Mouse (Mus musculus) spleen, adult 2 months (tissue): Measurements from ENCODE around the gene Pttg1ip. TPM values are rescaled to one million over a fixed set of nuclear protein-coding genes. Genes with fewer than 3 reads are reported as not detected.

Experiments
- DNase-seq, 2 experiments: peaks; one replicate each; pipeline versions ENCODE4 v3.0.0 to v3.0.0-alpha.2; 2012 to 2021; ENCODE audit warnings: low spot score in 2 of 2, low read depth in 1 of 2
- H3K27ac ChIP-seq: fragments of 200-500 bp; 2 replicates; pipeline ENCODE4 v1.5.1; 2012; ENCODE audit warnings: low read length, inconsistent platforms; ENCODE audit not compliant: insufficient read depth
- H3K27me3 ChIP-seq: fragments of 200-500 bp; 2 replicates; pipeline ENCODE4 v1.6.1; 2012; ENCODE audit warnings: mild to moderate bottlenecking, moderate library complexity, low read length, inconsistent platforms; ENCODE audit not compliant: control insufficient read depth, insufficient read depth
- H3K36me3 ChIP-seq: fragments of 200-500 bp; 2 replicates; pipeline ENCODE4 v1.6.1; 2012; ENCODE audit warnings: mild to moderate bottlenecking, low read length, inconsistent platforms; ENCODE audit not compliant: control insufficient read depth, insufficient read depth
- H3K4me1 ChIP-seq: fragments of 200-500 bp; 2 replicates; pipeline ENCODE4 v1.6.1; 2011; ENCODE audit warnings: inconsistent platforms; ENCODE audit not compliant: control insufficient read depth, insufficient read depth, insufficient read length
- H3K4me3 ChIP-seq: fragments of 200-500 bp; 2 replicates; pipeline ENCODE4 v1.5.1; 2011; ENCODE audit warnings: mild to moderate bottlenecking, inconsistent platforms; ENCODE audit not compliant: insufficient read depth, insufficient read length; ENCODE audit errors: extremely low read depth
- CTCF ChIP-seq: fragments of 200-500 bp; IDR thresholded peaks from 2 replicates; pipeline ENCODE4 v1.5.1; 2011; ENCODE audit warnings: mild to moderate bottlenecking, inconsistent platforms; ENCODE audit not compliant: insufficient read depth, insufficient read length, insufficient replicate concordance; ENCODE audit errors: extremely low read depth
- POLR2A ChIP-seq: fragments of 200-500 bp; IDR thresholded peaks from 2 replicates; pipeline ENCODE4 v1.6.1; 2011; ENCODE audit warnings: low read depth, low read length, inconsistent platforms
- WGBS: fragments of 180-500 bp; shearing (Covaris S2); methylation state at CpG from one replicate; pipeline ENCODE4 v1.1.7; 2018; 5-methylcytosine and 5-hydroxymethylcytosine counted together
- polyA plus RNA-seq: library from polyadenylated mRNA; depleted of rRNA; stranded (reverse); fragments of >200 nt; gene quantifications from 2 replicates; pipeline ENCODE4 v1.2.3, GENCODE M21; 2012; rRNA removed

The Pttg1ip gene
- polyA plus RNA-seq, 1 experiment, result 65.3 TPM

- Histone ChIP-seq H3K27me3 (no peaks in the 10 kb centered on the region), H3K27ac (no peak overlapping the region), H3K36me3 (peaks cover 11% of the 10 kb centered on the region), H3K4me1 (peaks cover 9% of the 10 kb centered on the region; the same call in 1 of the 2 replicates), H3K4me3 (no peak overlapping the region)
- 96% methylated on average over 7 of the region's 7 CpGs for WGBS
- DNase-seq, result no peak
- TF ChIP-seq CTCF (no peak), POLR2A (no peak)
These were observed 54.9 kb downstream of the Pttg1ip start for GRCm38 (mm10) chr10:77636234-77636922.

GRCm38 (mm10) chr10:77638956-77639355 lies 57.4 kb downstream of the Pttg1ip start:
- peaks cover 27% of the 10 kb centered on the region for H3K36me3 ChIP-seq
- no peaks in the 10 kb centered on the region for H3K27me3 ChIP-seq
- H3K27ac ChIP-seq, result no peak overlapping the region
- no peak for TF ChIP-seq CTCF
- TF ChIP-seq POLR2A, result no peak
- H3K4me1 ChIP-seq, result peaks cover 7% of the 10 kb centered on the region; the same call in 1 of the 2 replicates
- WGBS, result 96% methylated on average over 6 of the region's 6 CpGs
- no peak for DNase-seq
- no peak overlapping the region for H3K4me3 ChIP-seq

GRCm38 (mm10) chr10:77643160-77643559 lies 61.6 kb downstream of the Pttg1ip start:
- DNase-seq, result no peak
- peaks cover 46% of the 10 kb centered on the region for H3K36me3 ChIP-seq
- WGBS, result 60% methylated on average over 7 of the region's 7 CpGs

GRCm38 (mm10) chr10:77645571-77645970 lies 64.1 kb downstream of the Pttg1ip start:
- no peaks in the 10 kb centered on the region for H3K27me3 ChIP-seq
- WGBS, result 71% methylated on average over 5 of the region's 5 CpGs
- TF ChIP-seq POLR2A, result no peak
- no peak for TF ChIP-seq CTCF
- no peak overlapping the region for H3K27ac ChIP-seq
- DNase-seq, result no peak
- peaks cover 41% of the 10 kb centered on the region for H3K36me3 ChIP-seq
- H3K4me1 ChIP-seq, result no peaks in the 10 kb centered on the region
- H3K4me3 ChIP-seq, result no peak overlapping the region

More at GRCm38 (mm10) chr10:77643160-77643559, 61.6 kb downstream of the Pttg1ip start:
- H3K27me3 ChIP-seq, result no peaks in the 10 kb centered on the region
- no peaks in the 10 kb centered on the region for H3K4me1 ChIP-seq
- no peak for TF ChIP-seq CTCF
- no peak for TF ChIP-seq POLR2A
- no peak overlapping the region for H3K27ac ChIP-seq
- no peak overlapping the region for H3K4me3 ChIP-seq

- Histone ChIP-seq H3K27ac (no peak overlapping the region), H3K36me3 (peaks cover 33% of the 10 kb centered on the region), H3K4me1 (no peaks in the 10 kb centered on the region), H3K4me3 (no peak overlapping the region), H3K27me3 (no peaks in the 10 kb centered on the region)
- 42% methylated on average over 1 of the region's 1 CpGs for WGBS
- DNase-seq, result no peak
- TF ChIP-seq POLR2A, result no peak
- TF ChIP-seq CTCF, result no peak
These were observed 65.9 kb downstream of the Pttg1ip start for GRCm38 (mm10) chr10:77647461-77647860.

GRCm38 (mm10) chr10:77647901-77648300 lies 66.4 kb downstream of the Pttg1ip start:
- 86% methylated on average over 8 of the region's 8 CpGs for WGBS
- Histone ChIP-seq H3K4me1 (no peaks in the 10 kb centered on the region), H3K4me3 (no peak overlapping the region), H3K36me3 (peaks cover 31% of the 10 kb centered on the region), H3K27ac (no peak overlapping the region), H3K27me3 (no peaks in the 10 kb centered on the region)
- TF ChIP-seq POLR2A (no peak), CTCF (no peak)
- DNase-seq, result no peak

Other genes with a start within 250 kb of the Pttg1ip start
- 2.2 and 2.7 TPM in 2 replicates for gene Adarb1, start 163.4 kb upstream of the Pttg1ip start, polyA plus RNA-seq
- gene Fam207a, start 65.9 kb upstream of the Pttg1ip start, polyA plus RNA-seq, result 21.1 and 25.6 TPM in 2 replicates
- 154 and 176 TPM in 2 replicates for gene Itgb2, start 51.5 kb upstream of the Pttg1ip start, polyA plus RNA-seq
- gene Sumo3, start 24.4 kb downstream of the Pttg1ip start, polyA plus RNA-seq, result 131 and 154 TPM in 2 replicates
- gene Gm49325, start 24.5 kb downstream of the Pttg1ip start, polyA plus RNA-seq, result not detected in 2 replicates
- 31.4 and 34.0 TPM in 2 replicates for gene Ube2g2, start 40.6 kb downstream of the Pttg1ip start, polyA plus RNA-seq
- gene Tspear, start 104.8 kb downstream of the Pttg1ip start, polyA plus RNA-seq, result 0.55 and 1.1 TPM in 2 replicates
- gene Gm19402, start 109.0 kb downstream of the Pttg1ip start, polyA plus RNA-seq, result not detected in 2 replicates
- not detected in 2 replicates for gene Gm9508, start 115.5 kb downstream of the Pttg1ip start, polyA plus RNA-seq
- not detected in 2 replicates for gene Gm10272, start 124.9 kb downstream of the Pttg1ip start, polyA plus RNA-seq
- gene Gm10024, start 129.7 kb downstream of the Pttg1ip start, polyA plus RNA-seq, result not detected in 2 replicates
- 0.39 TPM in 1 of 2 replicates, not detected in the other for gene Gm10142, start 134.1 kb downstream of the Pttg1ip start, polyA plus RNA-seq
- gene Krtap12-1, start 138.9 kb downstream of the Pttg1ip start, polyA plus RNA-seq, result not detected in 2 replicates
- gene Gm10100, start 144.8 kb downstream of the Pttg1ip start, polyA plus RNA-seq, result not detected in 2 replicates
- gene Gm18596, start 160.9 kb downstream of the Pttg1ip start, polyA plus RNA-seq, result not detected in 2 replicates
- gene Gm9736, start 169.6 kb downstream of the Pttg1ip start, polyA plus RNA-seq, result not detected in 2 replicates
- gene Gm3233, start 178.0 kb downstream of the Pttg1ip start, polyA plus RNA-seq, result not detected in 2 replicates
- not detected in 2 replicates for gene Gm3238, start 189.6 kb downstream of the Pttg1ip start, polyA plus RNA-seq
- not detected in 2 replicates for gene Gm7138, start 195.2 kb downstream of the Pttg1ip start, polyA plus RNA-seq
- not detected in 2 replicates for gene Gm3250, start 200.8 kb downstream of the Pttg1ip start, polyA plus RNA-seq
- not detected in 2 replicates for gene Gm7137, start 206.5 kb downstream of the Pttg1ip start, polyA plus RNA-seq
- not detected in 2 replicates for gene Gm9639, start 213.4 kb downstream of the Pttg1ip start, polyA plus RNA-seq
- gene Gm19668, start 217.4 kb downstream of the Pttg1ip start, polyA plus RNA-seq, result not detected in 2 replicates
- gene Gm9507, start 230.1 kb downstream of the Pttg1ip start, polyA plus RNA-seq, result not detected in 2 replicates
- not detected in 2 replicates for gene Gm2696, start 233.0 kb downstream of the Pttg1ip start, polyA plus RNA-seq
- not detected in 2 replicates for gene Krtap10-4, start 245.4 kb downstream of the Pttg1ip start, polyA plus RNA-seq